Mouse (Mus musculus) c-Kit-negative CD71-positive TER-119-positive erythroid progenitor cells, embryonic 14.5 days (primary cell): ENCODE measurements around the gene Lin52.

Experiments
- DNase-seq: peaks from one replicate; pipeline ENCODE4 v3.0.0-alpha.2; 2013; ENCODE audit warnings: low read depth, low spot score

The Lin52 gene

DNA sequence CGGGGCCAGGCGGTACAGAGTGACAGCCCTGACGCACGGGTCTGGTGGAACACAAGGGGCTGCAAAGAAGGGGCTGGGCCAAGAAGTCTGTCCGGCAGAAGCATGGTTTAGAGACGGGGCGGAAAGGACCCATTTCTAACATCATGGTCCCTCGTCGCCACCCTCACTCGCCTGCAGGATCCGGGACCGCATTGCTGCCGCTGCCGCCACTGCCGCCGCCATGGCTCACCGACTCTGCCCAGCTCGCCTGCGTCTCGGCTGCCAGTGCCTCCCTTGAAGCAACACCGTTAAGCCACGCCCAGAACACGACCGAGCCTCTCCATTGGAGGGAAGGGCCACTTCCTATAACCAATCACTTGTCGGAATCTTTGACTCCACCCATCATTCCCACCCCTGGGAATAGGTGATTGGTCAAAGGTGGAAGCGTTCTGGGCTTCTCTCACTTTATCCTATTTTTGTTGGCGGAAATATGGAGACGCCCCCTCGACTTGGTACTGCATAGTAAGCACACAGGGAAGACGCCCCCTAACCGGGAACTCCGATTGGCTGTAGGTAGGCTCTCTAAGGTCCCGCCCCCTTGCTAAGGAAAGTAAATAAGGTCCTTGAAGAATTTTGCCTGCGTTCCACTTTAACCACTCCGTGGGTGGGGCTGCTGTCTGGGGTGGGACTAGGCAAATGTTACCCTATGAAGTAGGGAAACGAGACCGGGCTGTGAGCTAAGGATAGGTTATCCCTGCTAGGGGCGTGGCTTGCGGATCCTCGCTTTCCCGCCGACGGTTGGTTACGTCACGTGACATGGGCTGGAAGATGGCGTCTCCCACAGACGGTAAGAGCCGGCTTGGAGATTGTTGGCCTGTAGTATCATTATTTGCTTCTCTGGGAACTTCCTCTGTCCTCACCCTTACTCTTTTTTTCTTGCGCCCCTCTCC lies at the start of gene Lin52, which contains the start of gene Aldh6a1:
Lin52 (plus strand) TSS at position 705 of the 929 bp plus-strand sequence.
Aldh6a1 (minus strand) TSS at position 287 of the 929 bp plus-strand sequence.
- DNase-seq, result peak; percentile 99

- no peak for DNase-seq
These were observed 48.3 kb upstream of the Lin52 start for GRCm38 (mm10) chr12:84402923-84403322.

DNA sequence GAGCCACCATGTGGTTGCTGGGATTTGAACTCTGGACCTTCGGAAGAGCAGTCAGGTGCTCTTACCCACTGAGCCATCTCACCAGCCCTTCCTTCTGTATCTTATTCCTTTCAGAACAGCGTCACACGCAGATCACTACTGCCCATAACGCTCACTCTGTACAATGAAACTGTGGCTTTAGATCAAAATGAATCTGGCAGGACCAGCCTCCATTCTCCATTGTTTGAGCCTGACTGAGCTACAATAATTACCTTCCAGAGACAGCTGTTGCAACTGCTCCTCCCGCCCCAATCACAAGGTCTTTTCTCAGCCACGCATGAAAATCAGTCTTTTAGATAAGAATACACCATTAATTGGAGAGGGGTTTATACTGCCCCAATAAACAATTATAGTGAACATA lies 46.7 kb upstream of the Lin52 start:
- no peak for DNase-seq

DNA sequence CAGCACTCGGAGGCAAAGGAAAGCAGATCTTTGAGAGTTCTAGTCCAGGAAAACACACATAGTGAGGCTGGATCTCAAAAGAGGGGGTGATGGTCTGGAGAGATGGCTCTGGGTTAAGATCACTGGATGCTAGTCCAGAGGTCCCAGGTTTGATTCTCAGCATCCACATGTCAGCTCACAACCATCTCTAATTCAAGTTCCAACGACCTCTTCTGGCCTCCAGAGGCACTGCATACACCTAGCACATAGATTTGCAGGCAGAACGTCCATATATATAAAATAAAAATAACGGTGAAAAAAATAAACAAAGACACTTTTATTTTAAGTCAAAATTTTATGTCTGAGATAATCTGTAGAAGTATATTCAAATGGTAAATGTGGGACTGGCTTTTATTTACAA lies 44.0 kb upstream of the Lin52 start:
- DNase-seq, result no peak

DNA sequence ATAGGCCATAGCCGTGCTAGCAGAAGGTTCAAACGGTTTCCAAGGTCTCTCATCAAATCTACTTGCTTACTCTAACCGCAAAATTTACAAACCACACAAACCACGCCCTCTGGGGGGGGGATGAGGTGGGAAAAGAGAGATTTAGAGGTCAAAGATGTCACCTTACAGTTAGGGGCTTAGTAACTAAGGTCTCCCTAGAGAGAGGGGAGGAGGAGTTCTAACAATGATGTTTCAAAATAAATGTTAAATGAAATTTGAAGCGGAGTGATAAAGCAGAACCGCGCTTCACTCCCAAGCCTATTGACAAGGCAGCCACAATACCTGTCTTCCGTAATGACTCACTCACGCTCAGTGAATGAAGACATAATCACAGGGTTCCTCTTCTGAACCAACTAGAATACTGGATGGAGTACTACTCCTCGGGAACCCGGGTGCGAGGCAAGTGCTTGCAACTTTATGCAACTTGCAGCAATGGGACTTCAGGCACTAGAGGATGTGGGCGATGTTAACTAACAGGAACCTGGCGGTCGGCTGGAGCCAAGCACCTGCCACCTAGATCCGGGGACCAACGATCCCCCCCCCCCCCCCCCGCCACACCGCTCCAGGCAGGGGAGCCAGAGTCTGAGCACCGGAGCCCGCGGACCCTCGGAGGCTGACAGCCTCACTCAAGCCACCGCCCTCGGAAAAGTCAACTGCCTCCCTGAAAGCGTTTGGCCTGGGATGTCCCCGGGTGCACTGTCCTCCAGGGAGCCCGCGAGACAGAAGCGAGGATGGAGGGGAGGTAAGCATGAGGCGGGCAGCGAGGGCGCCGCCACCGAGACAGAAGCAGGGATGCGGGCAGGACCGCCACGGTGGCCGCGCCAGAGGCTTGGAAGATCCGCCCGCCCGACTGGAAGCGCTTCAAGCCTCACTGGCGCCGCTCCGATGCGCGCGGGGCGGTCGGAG lies 43.1 kb upstream of the Lin52 start:
- DNase-seq, result peak; percentile 41

DNA sequence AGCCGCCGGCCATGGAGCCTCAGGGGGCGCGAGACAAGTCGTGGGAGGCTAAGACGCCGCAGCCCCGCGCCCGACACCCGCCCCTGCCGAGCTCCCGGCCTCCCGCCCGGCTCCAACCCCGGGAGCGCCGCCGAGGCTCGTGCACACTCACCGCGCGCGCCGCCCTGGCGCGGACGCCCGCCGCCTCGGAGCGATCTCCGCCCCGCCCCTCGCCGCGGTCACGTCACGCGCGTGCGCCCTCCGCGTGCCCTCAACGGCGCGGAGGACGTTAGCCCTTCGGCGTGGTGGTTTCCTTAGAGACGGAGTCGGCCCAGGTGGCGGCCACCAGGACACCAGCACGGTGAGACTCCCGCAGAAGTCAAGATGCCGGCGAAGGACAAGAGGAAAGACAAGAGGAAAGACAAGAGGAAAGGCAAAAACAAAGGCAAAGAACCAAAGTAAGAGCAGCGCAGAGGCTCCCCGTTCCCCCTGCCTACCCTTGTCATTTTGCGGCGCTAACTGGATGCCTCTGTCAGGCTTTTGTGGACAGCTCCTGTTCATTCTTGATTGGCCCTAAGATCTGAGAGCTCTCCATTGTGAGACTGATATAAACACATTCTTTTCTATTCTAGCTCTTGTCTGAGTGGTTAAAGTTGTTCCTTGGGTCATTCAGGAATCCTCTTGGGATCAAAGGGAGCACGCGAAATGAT lies 42.3 kb upstream of the Lin52 start, which contains the start of the genes Entpd5 and Bbof1:
Entpd5 (minus strand) TSS at position 211 of the 689 bp plus-strand sequence.
Bbof1 (plus strand) TSS at position 253 of the 689 bp plus-strand sequence.
- peak; percentile 73 for DNase-seq

GRCm38 (mm10) chr12:84416834-84417604 lies 34.2 kb upstream of the Lin52 start, which contains the start of gene Rnf113a2:
TSS of gene Rnf113a2 (plus strand) at chr12:84417196.
- DNase-seq, result peak; percentile 82

DNA sequence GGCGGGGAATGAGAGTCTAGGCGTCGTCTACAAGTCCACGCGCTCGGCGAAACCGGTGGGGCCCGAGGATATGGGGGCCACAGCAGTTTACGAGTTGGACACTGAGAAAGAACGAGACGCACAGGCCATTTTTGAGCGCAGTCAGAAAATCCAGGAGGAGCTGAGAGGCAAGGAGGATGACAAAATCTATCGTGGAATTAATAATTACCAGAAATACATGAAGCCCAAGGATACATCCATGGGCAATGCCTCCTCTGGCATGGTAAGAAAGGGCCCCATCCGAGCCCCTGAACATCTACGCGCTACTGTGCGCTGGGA lies 33.7 kb upstream of the Lin52 start:
- no peak for DNase-seq

- DNase-seq, result no peak
These were observed 27.2 kb upstream of the Lin52 start for GRCm38 (mm10) chr12:84423990-84424389.

GRCm38 (mm10) chr12:84429825-84430224 lies 21.4 kb upstream of the Lin52 start:
- DNase-seq, result no peak

GRCm38 (mm10) chr12:84438697-84439096 lies 12.5 kb upstream of the Lin52 start:
- DNase-seq, result no peak

DNA sequence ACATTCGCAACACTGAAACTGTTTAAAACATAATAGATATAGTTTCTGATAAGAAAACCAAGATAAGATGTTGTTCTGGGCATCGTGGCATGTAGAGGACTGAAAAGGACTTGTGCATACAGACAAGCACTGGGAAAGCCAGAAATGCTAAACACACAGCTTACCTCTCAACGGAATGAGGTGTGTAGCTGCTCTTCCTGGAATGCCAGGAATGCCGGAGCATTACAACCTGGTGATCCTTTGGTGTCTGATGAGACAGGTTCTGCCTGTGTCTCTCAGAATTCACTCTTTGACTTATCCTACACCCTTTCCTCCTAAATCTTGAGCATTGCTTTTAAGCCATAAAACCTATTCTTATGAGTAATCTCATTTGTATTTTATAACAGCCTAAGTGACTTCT lies 8.7 kb upstream of the Lin52 start:
- DNase-seq, result no peak

DNA sequence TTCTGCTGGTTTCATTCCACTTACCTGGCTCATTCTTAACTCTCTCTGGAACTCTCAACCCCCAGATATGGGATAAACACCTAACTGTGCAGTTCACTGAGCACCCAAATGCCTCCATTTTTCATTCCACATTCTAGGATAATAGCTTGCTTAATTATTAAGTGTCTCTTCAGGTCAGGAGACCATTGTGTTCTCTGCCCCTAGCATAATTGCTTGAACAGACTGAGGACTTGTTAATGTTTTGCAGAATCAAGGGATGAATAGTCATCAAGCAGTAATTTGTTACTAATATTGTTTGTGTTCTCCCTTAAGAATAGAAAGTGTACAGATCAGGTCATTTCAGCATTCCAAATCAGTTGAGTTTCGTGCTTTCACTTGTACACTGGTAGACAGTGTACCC lies 3.8 kb upstream of the Lin52 start:
- DNase-seq, result no peak

GRCm38 (mm10) chr12:84448181-84448580 lies 3.0 kb upstream of the Lin52 start:
- no peak for DNase-seq

- DNase-seq, result no peak
These were observed 1.3 kb upstream of the Lin52 start for GRCm38 (mm10) chr12:84449887-84450286.

GRCm38 (mm10) chr12:84450351-84450717 lies 888 bp upstream of the Lin52 start:
- DNase-seq, result no peak

DNA sequence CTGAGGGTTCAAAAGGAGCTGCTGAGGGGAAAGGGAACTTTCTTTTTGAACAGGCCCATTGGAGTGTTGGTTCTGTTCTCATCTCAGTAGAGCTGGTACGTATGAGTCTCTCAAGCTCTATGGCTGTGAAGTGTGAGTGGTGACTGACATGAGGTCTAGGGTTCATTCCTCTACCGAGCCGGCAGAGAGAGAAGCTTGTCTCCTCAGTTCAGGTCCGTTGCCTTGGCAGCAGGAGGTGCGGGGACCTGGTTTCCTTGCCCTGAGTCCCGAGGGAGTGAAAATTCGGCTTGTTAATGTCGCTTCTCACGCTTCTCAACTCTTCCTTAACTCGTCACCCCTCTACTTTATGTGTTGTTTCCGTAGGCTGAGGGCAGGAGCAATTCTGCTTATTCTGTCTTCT lies 579 bp downstream of the Lin52 start:
- DNase-seq, result no peak

DNA sequence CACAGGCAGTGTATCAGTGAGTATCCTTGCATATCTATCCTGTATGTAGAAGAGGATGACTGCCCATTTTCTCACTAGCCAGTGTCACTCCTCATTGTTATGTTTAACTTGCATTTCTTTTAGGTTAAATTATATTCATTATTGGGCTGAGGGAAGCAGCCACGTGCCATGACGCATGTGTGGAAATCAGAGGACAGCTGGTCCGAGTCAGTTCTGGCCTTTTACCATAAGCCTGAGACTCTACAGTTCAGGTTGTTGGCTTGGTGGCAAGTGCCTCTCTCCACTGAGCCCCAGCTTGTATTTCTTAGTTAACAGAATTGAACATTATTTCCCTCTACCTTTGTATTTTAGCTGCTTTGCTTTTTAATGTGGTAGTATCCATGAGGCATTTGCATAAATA lies 5.7 kb downstream of the Lin52 start:
- DNase-seq, result no peak

GRCm38 (mm10) chr12:84459845-84460244 lies 8.6 kb downstream of the Lin52 start:
- no peak for DNase-seq

DNA sequence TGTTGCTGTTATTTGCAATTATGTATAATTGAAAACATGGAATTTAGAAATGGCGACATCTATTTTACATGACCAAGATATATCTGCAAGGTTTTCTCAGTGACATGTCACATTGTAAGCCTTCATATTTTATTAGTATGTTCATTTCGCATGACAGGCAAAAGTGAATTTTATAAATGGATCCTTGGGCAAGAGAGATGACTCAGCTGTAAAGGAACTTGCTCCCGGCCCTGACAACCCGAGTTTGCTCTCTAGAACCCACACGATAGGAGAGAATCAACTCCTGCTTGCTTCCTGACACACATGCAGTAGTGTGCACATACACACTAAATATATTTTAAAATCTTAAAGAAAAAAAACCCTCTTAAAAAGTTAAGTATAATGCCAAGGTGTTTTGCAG lies 10.2 kb downstream of the Lin52 start:
- no peak for DNase-seq

DNA sequence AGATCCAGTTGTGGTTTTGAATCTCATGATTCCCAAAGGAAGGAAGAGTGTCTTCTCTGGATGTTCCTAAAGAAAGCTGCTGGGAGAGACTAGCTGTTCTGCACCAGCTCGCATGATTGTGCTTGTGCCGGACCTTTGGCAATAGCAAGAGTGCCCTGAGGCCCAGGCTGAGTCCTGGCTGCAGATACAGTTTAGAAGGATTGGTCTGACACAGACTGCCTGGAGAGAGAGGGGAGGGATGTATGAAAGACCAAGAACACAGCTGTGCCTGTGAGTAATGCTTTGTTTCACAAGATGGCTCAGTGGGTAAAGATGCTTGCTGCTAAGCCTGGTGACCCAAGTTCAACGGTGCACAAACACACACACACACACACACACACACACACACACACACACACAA lies 11.6 kb downstream of the Lin52 start:
- no peak for DNase-seq
